Mouse (Mus musculus) cerebellum, adult 2 months (tissue): Measurements from ENCODE around the gene Cnn2. TPM values are rescaled to one million over a fixed set of nuclear protein-coding genes. Genes with fewer than 3 reads are reported as not detected.

Source experiments
- DNase-seq, 2 experiments: peaks; one replicate each; pipeline ENCODE4 v3.0.0; 2021
- H3K27ac ChIP-seq: fragments of 200-500 bp; 2 replicates; pipeline ENCODE4 v1.5.1; 2012; ENCODE audit warnings: low read length, control low read depth, inconsistent platforms; ENCODE audit not compliant: insufficient read depth
- H3K27me3 ChIP-seq: fragments of 200-500 bp; 2 replicates; pipeline ENCODE4 v1.6.1; 2012; ENCODE audit warnings: inconsistent platforms, mild to moderate bottlenecking, low read length, moderate library complexity; ENCODE audit not compliant: control insufficient read depth, insufficient read depth
- H3K4me1 ChIP-seq: fragments of 200-500 bp; 2 replicates; pipeline ENCODE4 v1.6.1; 2011; ENCODE audit warnings: low read length; ENCODE audit not compliant: control insufficient read depth, insufficient read depth
- H3K4me3 ChIP-seq: fragments of 200-500 bp; replicated peaks from 2 replicates; pipeline ENCODE3; 2011; ENCODE audit warnings: mild to moderate bottlenecking, low read depth, low read length, control low read depth; ENCODE audit not compliant: insufficient read depth
- CTCF ChIP-seq: fragments of 200-500 bp; IDR thresholded peaks from 2 replicates; pipeline ENCODE4 v1.5.1; 2011; ENCODE audit warnings: low read depth, mild to moderate bottlenecking, control low read depth, low read length, moderate library complexity, borderline replicate concordance; ENCODE audit not compliant: insufficient read depth
- POLR2A ChIP-seq: fragments of 200-500 bp; IDR thresholded peaks from 2 replicates; pipeline ENCODE4 v1.6.1; 2011; ENCODE audit warnings: low read length, control low read depth, borderline replicate concordance; ENCODE audit not compliant: insufficient read depth
- WGBS: fragments of 180-500 bp; shearing (Covaris S2); methylation state at CpG from one replicate; pipeline ENCODE4 v1.1.7; 2018; 5-methylcytosine and 5-hydroxymethylcytosine counted together
- polyA plus RNA-seq: library from polyadenylated mRNA; depleted of rRNA; stranded (reverse); fragments of >200 nt; gene quantifications from 2 replicates; pipeline ENCODE4 v1.2.3, GENCODE M21; 2012

Cnn2 gene
- polyA plus RNA-seq, 1 experiment, result 8.2 TPM

- H3K27me3 ChIP-seq, result no peaks in the 10 kb centered on the region
- H3K4me3 ChIP-seq, result no peak overlapping the region
- H3K4me1 ChIP-seq, result no peaks in the 10 kb centered on the region
- whole genome bisulfite sequencing, result 11% methylated on average over 15 of the region's 15 CpGs
- H3K27ac ChIP-seq, result no peak overlapping the region
- no peak for DNase-seq
- TF ChIP-seq CTCF (no peak), POLR2A (no peak)
Observed at GRCm38 (mm10) chr10:80018739-80019297, 30.4 kb downstream of the Cnn2 start.

- Histone ChIP-seq H3K27me3 (no peaks in the 10 kb centered on the region), H3K4me3 (no peak overlapping the region), H3K27ac (no peak overlapping the region), H3K4me1 (no peaks in the 10 kb centered on the region)
- DNase-seq, result no peak
- TF ChIP-seq CTCF (no peak), POLR2A (no peak)
- WGBS, result 10% methylated on average over 20 of the region's 20 CpGs
Observed at GRCm38 (mm10) chr10:80019471-80020131, 31.2 kb downstream of the Cnn2 start.

GRCm38 (mm10) chr10:80020191-80020590, 31.8 kb downstream of the Cnn2 start:
- TF ChIP-seq CTCF (no peak), POLR2A (no peak)
- Histone ChIP-seq H3K4me1 (no peaks in the 10 kb centered on the region), H3K27me3 (no peaks in the 10 kb centered on the region), H3K4me3 (no peak overlapping the region), H3K27ac (no peak overlapping the region)
- no peak for DNase-seq
- 36% methylated on average over 11 of the region's 11 CpGs for WGBS

- WGBS, result 81% methylated on average over 18 of the region's 18 CpGs
- Histone ChIP-seq H3K4me1 (no peaks in the 10 kb centered on the region), H3K27ac (no peak overlapping the region), H3K27me3 (no peaks in the 10 kb centered on the region), H3K4me3 (no peak overlapping the region)
- no peak for DNase-seq
- no peak for TF ChIP-seq POLR2A
- TF ChIP-seq CTCF, result no peak
Observed at GRCm38 (mm10) chr10:80020603-80021319, 32.4 kb downstream of the Cnn2 start.

- H3K27me3 ChIP-seq, result no peaks in the 10 kb centered on the region
- 89% methylated on average over 13 of the region's 13 CpGs for WGBS
Observed at GRCm38 (mm10) chr10:80021320-80021641, 32.9 kb downstream of the Cnn2 start.

GRCm38 (mm10) chr10:80022164-80022563, 33.8 kb downstream of the Cnn2 start:
- no peak overlapping the region for H3K27ac ChIP-seq
- H3K4me1 ChIP-seq, result no peaks in the 10 kb centered on the region
- WGBS, result 42% methylated on average over 12 of the region's 12 CpGs
- no peaks in the 10 kb centered on the region for H3K27me3 ChIP-seq
- no peak overlapping the region for H3K4me3 ChIP-seq
- no peak for DNase-seq
- TF ChIP-seq POLR2A (no peak), CTCF (no peak)

More at GRCm38 (mm10) chr10:80021320-80021641, 32.9 kb downstream of the Cnn2 start:
- TF ChIP-seq CTCF (no peak), POLR2A (no peak)
- no peak overlapping the region for H3K4me3 ChIP-seq
- no peak overlapping the region for H3K27ac ChIP-seq
- H3K4me1 ChIP-seq, result no peaks in the 10 kb centered on the region
- DNase-seq, result no peak

GRCm38 (mm10) chr10:80022806-80023205, 34.4 kb downstream of the Cnn2 start:
- no peaks in the 10 kb centered on the region for H3K27me3 ChIP-seq
- H3K27ac ChIP-seq, result no peak overlapping the region
- DNase-seq, result no peak
- H3K4me1 ChIP-seq, result no peaks in the 10 kb centered on the region
- 87% methylated on average over 8 of the region's 8 CpGs for WGBS
- TF ChIP-seq POLR2A, result no peak
- TF ChIP-seq CTCF, result no peak
- no peak overlapping the region for H3K4me3 ChIP-seq

GRCm38 (mm10) chr10:80023758-80024157, 35.4 kb downstream of the Cnn2 start:
- DNase-seq, result no peak
- Histone ChIP-seq H3K27me3 (no peaks in the 10 kb centered on the region), H3K4me3 (no peak overlapping the region), H3K27ac (no peak overlapping the region), H3K4me1 (no peaks in the 10 kb centered on the region)
- WGBS, result 55% methylated on average over 5 of the region's 5 CpGs
- TF ChIP-seq POLR2A (no peak), CTCF (no peak)
